Mouse (Mus musculus): ENCODE data around the gene Apex1.

GRCm38 (mm10) chr14:50930754-50931492 is 6.2 kb downstream of the Apex1 start, which contains the start of the genes Pip4p1 and Pnp:
- TF ChIP-seq CTCF (IDR thresholded peaks at IDR 0.05; ENCODE audit: low read depth), result peak; percentile 21; the same call in 1 of the 2 replicates
- TF ChIP-seq EP300 (optimal IDR thresholded peaks at IDR 0.05), result no peak

Measured in stomach, postnatal 0 days (tissue).